Mouse (Mus musculus): ENCODE results near the gene Spaca9. TPM values are rescaled to one million over a fixed set of nuclear protein-coding genes. Genes with fewer than 3 reads are reported as not detected.

Gene Spaca9
- 1.4 TPM in 1 of 2 replicates, not detected in the other for polyA plus RNA-seq (2012; rRNA removed)

DNA sequence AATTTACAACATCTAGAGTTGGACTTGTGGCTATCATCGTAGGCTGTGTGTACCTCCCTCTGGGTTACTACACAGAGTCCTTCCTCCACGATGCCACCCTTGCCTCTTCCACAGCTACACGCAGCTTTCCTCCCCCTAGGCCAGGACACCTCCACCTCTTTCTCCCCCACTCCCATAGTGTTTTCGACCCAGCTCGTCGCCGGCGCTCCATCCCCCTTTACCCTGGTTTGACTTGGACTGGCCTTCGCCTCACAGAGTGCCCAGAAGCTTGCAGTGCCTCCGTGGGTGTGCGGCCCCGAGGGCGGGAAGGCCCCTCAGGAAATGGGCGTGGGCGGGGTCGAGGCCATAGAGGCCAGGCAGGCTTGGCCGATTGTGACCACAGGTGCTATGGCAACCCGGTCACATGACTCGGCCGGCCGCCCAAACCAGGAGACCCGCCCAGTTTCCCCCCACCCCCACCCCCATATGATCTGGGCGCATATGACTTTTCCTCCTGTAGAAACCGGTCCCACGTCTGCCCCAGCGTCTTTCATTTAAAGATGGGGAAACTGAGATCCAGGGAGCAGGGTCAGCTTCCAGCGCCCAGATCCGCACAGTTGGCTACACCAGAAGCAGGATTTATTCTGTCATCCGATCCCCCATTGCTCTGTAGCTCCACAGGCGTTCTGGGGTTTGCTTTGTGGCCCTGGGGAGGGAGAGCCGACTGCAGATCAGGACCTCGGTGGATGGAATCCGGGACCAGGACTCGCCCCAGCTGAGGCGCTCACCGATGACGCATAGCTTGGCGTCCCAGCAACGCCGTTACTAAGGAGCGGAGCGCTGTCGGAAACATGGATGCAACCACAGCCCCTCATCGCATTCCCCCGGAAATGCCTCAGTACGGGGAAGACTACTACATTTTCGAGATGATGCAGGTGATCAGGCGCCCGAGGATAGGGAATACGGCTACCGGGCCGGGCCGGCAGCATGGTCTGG is at the start of gene Spaca9, which contains the start of gene Ak8:
Spaca9 (minus strand) TSS at position 367 of the 975 bp plus-strand sequence.
Ak8 (plus strand) TSS at position 804 of the 975 bp plus-strand sequence.
- 2% methylated on average over 53 of the region's 53 CpGs for WGBS
- no peak for TF ChIP-seq POLR2A (IDR thresholded peaks at IDR 0.05; ENCODE audit: low read depth, low read length)
- Histone ChIP-seq H3K36me3 (ENCODE audit: control insufficient read depth, insufficient read depth, low read length) (no peaks in the 10 kb centered on the region), H3K4me1 (ENCODE audit: control insufficient read depth, insufficient read depth, insufficient read length, low read length) (peaks cover 7% of the 10 kb centered on the region), H3K4me3 (ENCODE audit: low read depth, low read length) (peak within 1 kb of the TSS; percentile 71), H3K27ac (ENCODE audit: insufficient read depth, low read depth, low read length) (no peak within 1 kb of the TSS), H3K27me3 (ENCODE audit: control insufficient read depth, insufficient read depth, low read length) (no peaks in the 10 kb centered on the region)

DNA sequence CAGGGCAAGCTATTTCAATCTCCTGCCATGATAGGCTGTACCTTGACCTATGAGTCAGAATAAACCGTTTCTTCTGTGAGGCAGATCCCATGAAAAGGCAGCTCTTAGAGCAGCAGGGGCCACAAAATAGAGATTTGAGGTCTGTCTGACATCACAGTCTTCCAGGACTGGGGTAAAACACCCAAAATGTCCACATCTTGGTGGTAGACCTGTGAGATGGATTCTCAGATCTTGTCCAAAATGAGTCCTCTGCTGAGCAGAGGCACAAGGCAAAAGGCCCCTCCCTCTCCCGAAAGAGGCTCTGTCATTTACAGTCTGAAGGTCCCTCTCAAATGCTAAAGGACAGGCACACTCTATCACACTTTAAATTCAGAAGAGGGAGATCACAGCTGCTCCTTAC is 48.2 kb upstream of the Spaca9 start:
- Histone ChIP-seq H3K4me1 (ENCODE audit: control insufficient read depth, insufficient read depth, insufficient read length, low read length) (no peaks in the 10 kb centered on the region), H3K4me3 (ENCODE audit: low read depth, low read length) (no peak overlapping the region), H3K27me3 (ENCODE audit: control insufficient read depth, insufficient read depth, low read length) (peaks cover 3% of the 10 kb centered on the region; the same call in 1 of the 2 replicates), H3K36me3 (ENCODE audit: control insufficient read depth, insufficient read depth, low read length) (no peaks in the 10 kb centered on the region), H3K27ac (ENCODE audit: insufficient read depth, low read depth, low read length) (no peak overlapping the region)
- TF ChIP-seq CTCF (IDR thresholded peaks at IDR 0.05; ENCODE audit: extremely low read depth, insufficient read length, insufficient replicate concordance, low read depth, low read length) = no peak
- TF ChIP-seq POLR2A (IDR thresholded peaks at IDR 0.05; ENCODE audit: low read depth, low read length) = no peak
- 52% methylated on average over 2 of the region's 2 CpGs for WGBS

DNA sequence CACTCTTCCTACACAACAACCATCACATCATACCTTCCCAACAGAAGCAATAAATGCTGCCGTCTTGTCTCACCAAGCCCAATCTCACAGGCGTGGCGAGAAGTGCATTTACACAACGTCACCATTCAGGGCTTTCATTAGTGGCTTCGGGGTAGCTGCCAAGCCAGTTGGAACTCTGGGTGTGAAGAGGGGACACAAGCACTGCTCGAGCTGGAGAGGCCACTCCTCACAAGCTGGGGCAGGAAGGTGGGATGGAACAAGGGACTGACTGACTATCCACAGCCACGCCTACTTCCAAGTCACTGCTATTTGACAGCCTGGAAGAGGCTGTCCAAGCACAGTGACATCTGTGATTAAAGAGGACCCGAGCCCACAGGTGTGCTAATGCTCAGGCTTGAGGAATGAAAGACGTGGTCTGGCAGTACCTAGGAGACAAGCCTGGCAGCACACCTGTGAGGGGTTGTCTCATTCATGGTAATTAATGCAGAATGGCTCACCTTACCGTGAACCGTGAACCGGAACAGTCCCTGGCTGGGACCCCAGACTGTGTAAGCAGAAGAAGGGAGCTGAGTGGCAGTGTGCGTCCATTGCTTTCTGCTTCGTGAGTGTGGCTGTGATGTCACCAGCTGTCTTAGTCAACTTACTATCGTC is 47.3 kb upstream of the Spaca9 start:
- 45% methylated on average over 15 of the region's 15 CpGs for WGBS
- TF ChIP-seq CTCF (IDR thresholded peaks at IDR 0.05; ENCODE audit: extremely low read depth, insufficient read length, insufficient replicate concordance, low read depth, low read length) (no peak), POLR2A (IDR thresholded peaks at IDR 0.05; ENCODE audit: low read depth, low read length) (no peak)
- no peak overlapping the region for H3K27ac ChIP-seq (ENCODE audit: insufficient read depth, low read depth, low read length)
- no peaks in the 10 kb centered on the region; the same call in 1 of the 2 replicates for H3K27me3 ChIP-seq (ENCODE audit: control insufficient read depth, insufficient read depth, low read length)
- H3K4me1 ChIP-seq (ENCODE audit: control insufficient read depth, insufficient read depth, insufficient read length, low read length) = no peaks in the 10 kb centered on the region
- H3K36me3 ChIP-seq (ENCODE audit: control insufficient read depth, insufficient read depth, low read length) = no peaks in the 10 kb centered on the region
- no peak overlapping the region for H3K4me3 ChIP-seq (ENCODE audit: low read depth, low read length)

DNA sequence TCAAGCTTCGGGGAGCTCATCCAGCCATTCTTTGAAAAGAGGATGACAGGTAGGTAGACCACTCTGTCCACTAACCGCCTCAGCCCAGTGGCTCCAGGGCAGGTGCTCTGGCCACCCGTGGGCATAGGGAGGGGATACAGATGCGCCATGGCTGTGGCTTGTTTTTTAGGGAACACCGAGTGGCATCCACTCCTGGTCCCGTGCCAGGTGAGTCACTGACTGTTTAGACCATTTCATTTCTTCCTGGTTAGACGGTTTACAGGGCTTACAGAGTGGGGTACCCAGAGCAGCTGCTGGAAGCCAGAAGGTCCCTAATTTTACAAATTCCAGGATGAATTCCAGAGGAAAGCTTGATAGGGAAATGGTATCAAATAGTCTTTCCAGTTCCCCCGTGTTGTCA is 43.2 kb upstream of the Spaca9 start:
- TF ChIP-seq POLR2A (IDR thresholded peaks at IDR 0.05; ENCODE audit: low read depth, low read length) (no peak), CTCF (IDR thresholded peaks at IDR 0.05; ENCODE audit: extremely low read depth, insufficient read length, insufficient replicate concordance, low read depth, low read length) (no peak)
- H3K4me1 ChIP-seq (ENCODE audit: control insufficient read depth, insufficient read depth, insufficient read length, low read length) = no peaks in the 10 kb centered on the region
- no peak overlapping the region for H3K4me3 ChIP-seq (ENCODE audit: low read depth, low read length)
- H3K36me3 ChIP-seq (ENCODE audit: control insufficient read depth, insufficient read depth, low read length) = no peaks in the 10 kb centered on the region
- no peaks in the 10 kb centered on the region for H3K27me3 ChIP-seq (ENCODE audit: control insufficient read depth, insufficient read depth, low read length)
- WGBS = 61% methylated on average over 8 of the region's 8 CpGs
- no peak overlapping the region for H3K27ac ChIP-seq (ENCODE audit: insufficient read depth, low read depth, low read length)

DNA sequence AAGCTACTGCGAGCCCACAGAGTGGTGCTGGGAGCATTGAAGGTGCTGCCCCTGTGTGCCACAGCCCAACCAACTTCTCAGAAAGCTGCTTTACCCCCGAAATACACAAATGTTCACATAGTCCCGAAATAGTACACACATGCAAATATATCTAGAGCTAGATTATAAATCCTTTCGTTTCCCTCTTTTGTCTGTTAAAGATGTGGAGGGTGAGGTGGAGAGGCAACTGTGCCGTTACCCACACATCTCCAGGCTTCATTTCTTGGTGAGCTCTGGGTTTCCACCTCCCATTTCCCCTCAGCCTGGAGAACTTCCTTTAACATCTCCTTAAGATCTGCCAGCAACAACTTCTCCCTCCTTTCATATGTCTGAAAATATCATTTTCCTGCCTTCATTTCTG is 40.6 kb upstream of the Spaca9 start:
- H3K4me1 ChIP-seq (ENCODE audit: control insufficient read depth, insufficient read depth, insufficient read length, low read length) = no peaks in the 10 kb centered on the region
- WGBS = 74% methylated on average over 5 of the region's 5 CpGs

DNA sequence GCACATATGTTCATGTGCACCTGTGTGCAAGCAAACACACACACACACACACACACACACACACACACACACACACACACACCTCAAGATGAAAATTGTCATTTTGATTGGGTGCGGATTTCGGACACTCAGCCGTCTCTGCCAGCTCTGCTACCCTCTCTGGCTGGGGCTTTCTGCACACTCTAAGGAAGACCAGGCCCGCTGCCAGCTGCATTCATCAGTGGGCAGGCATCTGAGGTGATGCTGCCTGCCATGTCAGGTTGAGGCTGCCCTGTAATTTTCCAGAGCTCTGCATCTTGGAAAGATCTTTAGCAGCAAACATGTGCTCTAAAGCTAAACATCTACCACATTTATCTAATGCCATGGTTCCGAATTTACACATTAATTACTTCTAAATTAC is 37.6 kb upstream of the Spaca9 start:
- 79% methylated on average over 5 of the region's 5 CpGs for WGBS
- TF ChIP-seq POLR2A (IDR thresholded peaks at IDR 0.05; ENCODE audit: low read depth, low read length) (no peak), CTCF (IDR thresholded peaks at IDR 0.05; ENCODE audit: extremely low read depth, insufficient read length, insufficient replicate concordance, low read depth, low read length) (no peak)
- Histone ChIP-seq H3K4me3 (ENCODE audit: low read depth, low read length) (no peak overlapping the region), H3K27ac (ENCODE audit: insufficient read depth, low read depth, low read length) (no peak overlapping the region), H3K36me3 (ENCODE audit: control insufficient read depth, insufficient read depth, low read length) (no peaks in the 10 kb centered on the region), H3K27me3 (ENCODE audit: control insufficient read depth, insufficient read depth, low read length) (no peaks in the 10 kb centered on the region), H3K4me1 (ENCODE audit: control insufficient read depth, insufficient read depth, insufficient read length, low read length) (no peaks in the 10 kb centered on the region)

More for the DNA sequence above, 40.6 kb upstream of the Spaca9 start:
- Histone ChIP-seq H3K27ac (ENCODE audit: insufficient read depth, low read depth, low read length) (no peak overlapping the region), H3K27me3 (ENCODE audit: control insufficient read depth, insufficient read depth, low read length) (no peaks in the 10 kb centered on the region), H3K36me3 (ENCODE audit: control insufficient read depth, insufficient read depth, low read length) (no peaks in the 10 kb centered on the region), H3K4me3 (ENCODE audit: low read depth, low read length) (no peak overlapping the region)
- no peak for TF ChIP-seq POLR2A (IDR thresholded peaks at IDR 0.05; ENCODE audit: low read depth, low read length)
- TF ChIP-seq CTCF (IDR thresholded peaks at IDR 0.05; ENCODE audit: extremely low read depth, insufficient read length, insufficient replicate concordance, low read depth, low read length) = no peak

DNA sequence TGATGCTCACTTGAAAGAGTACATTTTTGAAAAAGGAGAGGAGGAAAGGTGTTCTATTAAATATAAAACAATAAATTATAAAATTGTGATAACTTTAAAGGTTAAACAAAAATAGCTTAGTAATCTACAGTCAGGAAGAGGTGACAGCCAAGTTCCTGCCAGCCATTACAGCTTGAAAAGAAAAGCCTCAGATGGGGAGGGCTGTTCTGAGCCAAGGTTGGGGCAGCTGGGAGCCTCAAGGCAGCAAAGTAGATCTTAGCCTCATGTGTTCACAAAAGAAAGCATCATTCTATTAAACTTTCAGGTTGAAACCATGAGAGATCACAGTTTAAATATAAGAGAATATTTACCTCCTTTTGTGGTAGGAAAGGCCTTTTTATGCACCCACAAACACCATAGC is 31.1 kb upstream of the Spaca9 start:
- Histone ChIP-seq H3K36me3 (ENCODE audit: control insufficient read depth, insufficient read depth, low read length) (no peaks in the 10 kb centered on the region), H3K4me1 (ENCODE audit: control insufficient read depth, insufficient read depth, insufficient read length, low read length) (no peaks in the 10 kb centered on the region), H3K27me3 (ENCODE audit: control insufficient read depth, insufficient read depth, low read length) (no peaks in the 10 kb centered on the region), H3K4me3 (ENCODE audit: low read depth, low read length) (no peak overlapping the region), H3K27ac (ENCODE audit: insufficient read depth, low read depth, low read length) (no peak overlapping the region)
- TF ChIP-seq POLR2A (IDR thresholded peaks at IDR 0.05; ENCODE audit: low read depth, low read length) (no peak), CTCF (IDR thresholded peaks at IDR 0.05; ENCODE audit: extremely low read depth, insufficient read length, insufficient replicate concordance, low read depth, low read length) (no peak)

All from small intestine, adult 2 months (tissue).